Mouse (Mus musculus) lung, adult 2 months (tissue): ENCODE data around the gene Rad54l2.

Experiments
- CTCF ChIP-seq: fragments of 200-500 bp; IDR thresholded peaks from 2 replicates; pipeline ENCODE4 v1.5.1; 2011; ENCODE audit warnings: mild to moderate bottlenecking, low read length, control low read depth; ENCODE audit not compliant: insufficient read depth
- POLR2A ChIP-seq: fragments of 200-500 bp; IDR thresholded peaks from 2 replicates; pipeline ENCODE4 v1.6.1; 2011; ENCODE audit warnings: low read depth, mild to moderate bottlenecking, control low read depth, low read length, borderline replicate concordance; ENCODE audit errors: extremely low read depth

GRCm38 (mm10) chr9:106692973-106693481, 96.0 kb downstream of the Rad54l2 start:
- TF ChIP-seq CTCF: no peak
- no peak for TF ChIP-seq POLR2A
